Mouse (Mus musculus) erythroblast, embryonic 14.5 days (primary cell): ENCODE data around the gene Tsc2. TPM values are rescaled to one million over a fixed set of nuclear protein-coding genes. Genes with fewer than 3 reads are reported as not detected.

Source experiments
- H3K27me3 ChIP-seq: 2 replicates; pipeline ENCODE4 v1.6.1; 2012; ENCODE audit warnings: inconsistent platforms; ENCODE audit not compliant: control insufficient read depth
- H3K36me3 ChIP-seq: 2 replicates; pipeline ENCODE4 v1.6.1; 2012; ENCODE audit warnings: mild to moderate bottlenecking, inconsistent platforms; ENCODE audit not compliant: control insufficient read depth
- H3K4me1 ChIP-seq: 2 replicates; pipeline ENCODE4 v1.6.1; 2012; ENCODE audit warnings: inconsistent platforms; ENCODE audit not compliant: control insufficient read depth
- H3K4me3 ChIP-seq: replicated peaks from 2 replicates; pipeline ENCODE3; 2012; ENCODE audit warnings: moderate library complexity, mild to moderate bottlenecking, inconsistent platforms
- H3K9me3 ChIP-seq: 2 replicates; pipeline ENCODE4 v1.6.1; 2012; ENCODE audit warnings: low read length, inconsistent platforms, mixed read lengths; ENCODE audit not compliant: control insufficient read depth
- GATA1 ChIP-seq: IDR thresholded peaks from 2 replicates; pipeline ENCODE4 v1.6.1; 2012; ENCODE audit warnings: low read length, inconsistent platforms, mixed read lengths
- TAL1 ChIP-seq: IDR thresholded peaks from 3 replicates; pipeline ENCODE4 v1.6.1; 2012; ENCODE audit warnings: low read length, inconsistent platforms, mixed read lengths
- polyA plus RNA-seq: library from polyadenylated mRNA; stranded (reverse); fragments of >175 nt; gene quantifications from 2 replicates; pipeline ENCODE4 v1.2.3, GENCODE M21; 2012

The Tsc2 gene
- polyA plus RNA-seq, 1 experiment, result 4.0 TPM

GRCm38 (mm10) chr17:24557091-24557490 is 75.3 kb downstream of the Tsc2 start:
- H3K27me3 ChIP-seq, result no peaks in the 10 kb centered on the region
- TF ChIP-seq GATA1, result no peak
- no peak for TF ChIP-seq TAL1
- H3K4me3 ChIP-seq, result no peak overlapping the region
- no peaks in the 10 kb centered on the region for H3K9me3 ChIP-seq
- no peaks in the 10 kb centered on the region; the same call in none of the 2 replicates for H3K4me1 ChIP-seq
- no peaks in the 10 kb centered on the region for H3K36me3 ChIP-seq

- H3K9me3 ChIP-seq, result no peaks in the 10 kb centered on the region
- no peak for TF ChIP-seq TAL1
- no peak for TF ChIP-seq GATA1
- peaks cover 38% of the 10 kb centered on the region for H3K4me1 ChIP-seq
- H3K4me3 ChIP-seq, result peak overlapping the region; percentile 85
- 0 out of 2 replicates have a peak, but pooled peaks cover 2% of the 10 kb centered on the region for H3K27me3 ChIP-seq
- H3K36me3 ChIP-seq, result no peaks in the 10 kb centered on the region
Observed at GRCm38 (mm10) chr17:24551050-24551444, 81.4 kb downstream of the Tsc2 start.

DNA sequence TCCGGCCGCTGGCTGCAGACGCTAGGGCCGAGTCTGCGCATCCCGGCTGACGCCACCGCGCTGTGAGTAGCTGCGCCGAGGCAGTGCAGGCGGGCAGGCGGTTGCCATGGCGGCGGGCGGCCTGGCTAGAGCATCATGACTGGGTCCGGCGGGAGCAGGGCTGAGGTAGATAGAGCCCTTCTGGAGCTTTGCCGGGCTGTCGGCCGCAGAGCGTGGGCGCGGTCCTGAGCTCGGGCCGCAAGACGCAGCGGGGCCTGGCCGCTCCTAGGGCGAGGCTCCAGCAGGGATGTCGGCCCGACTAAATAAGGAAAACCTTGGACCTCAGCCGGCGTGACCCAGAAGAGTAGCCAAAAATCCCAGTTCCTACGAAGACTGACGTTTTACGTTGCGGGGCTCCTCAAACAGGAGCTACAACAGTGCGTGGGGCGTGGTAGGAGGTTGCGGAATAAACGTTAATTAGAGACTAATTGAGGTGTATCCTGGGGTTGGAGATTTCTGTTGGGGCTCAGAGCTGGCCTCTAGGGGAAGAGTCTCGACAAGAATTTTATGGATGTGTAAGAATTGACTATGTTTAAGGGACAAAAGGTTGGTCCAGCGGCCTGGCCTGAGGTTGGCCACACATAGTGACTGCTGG is 81.9 kb downstream of the Tsc2 start:
- H3K4me3 ChIP-seq, result peak overlapping the region; percentile 85
- peaks cover 38% of the 10 kb centered on the region for H3K4me1 ChIP-seq
- no peak for TF ChIP-seq GATA1
- TF ChIP-seq TAL1, result no peak
- H3K27me3 ChIP-seq, result 0 out of 2 replicates have a peak, but pooled peaks cover 2% of the 10 kb centered on the region
- H3K9me3 ChIP-seq, result no peaks in the 10 kb centered on the region
- no peaks in the 10 kb centered on the region for H3K36me3 ChIP-seq

- Histone ChIP-seq H3K9me3 (no peaks in the 10 kb centered on the region), H3K4me1 (peaks cover 38% of the 10 kb centered on the region), H3K4me3 (peak within 1 kb of the TSS; percentile 85), H3K27me3 (peaks cover 4% of the 10 kb centered on the region), H3K36me3 (no peaks in the 10 kb centered on the region)
- TF ChIP-seq TAL1 (no peak), GATA1 (no peak)
Observed at GRCm38 (mm10) chr17:24549618-24550415, 82.6 kb downstream of the Tsc2 start, which contains the start of gene Pkd1. TSS of gene Pkd1 (plus strand) at chr17:24549834.

DNA sequence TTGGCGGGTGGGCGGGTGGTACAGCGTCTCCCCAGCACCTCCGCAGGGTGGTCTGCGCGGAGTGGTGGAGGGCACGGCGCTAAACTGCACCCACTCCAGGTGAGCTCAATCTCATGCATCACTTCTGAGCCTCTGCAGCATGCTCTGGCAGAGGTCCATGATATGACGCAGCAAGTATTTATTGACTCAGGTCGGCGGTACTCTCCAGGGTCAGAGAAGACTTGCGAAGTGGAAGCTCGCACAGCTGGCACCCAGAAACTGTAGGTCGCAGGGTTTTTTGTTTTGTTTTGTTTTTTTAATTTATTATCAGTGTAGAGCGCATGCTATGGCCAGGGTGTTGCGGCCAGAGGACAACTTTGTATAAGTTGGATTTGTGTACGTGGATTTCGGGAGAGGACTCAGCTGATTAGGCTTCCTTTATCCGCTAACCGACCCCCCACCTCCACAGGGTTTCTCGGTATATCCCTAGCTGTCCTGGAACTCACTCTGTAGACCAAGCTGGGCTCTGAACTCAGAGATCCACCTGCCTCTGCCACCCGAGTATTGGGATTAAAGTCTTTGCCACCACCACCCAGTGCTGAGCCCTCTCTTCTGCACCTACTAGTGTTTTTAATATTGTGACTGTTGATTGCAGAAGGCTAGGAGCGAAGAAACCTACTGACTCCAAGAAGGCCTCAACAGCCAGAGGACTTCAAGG is 83.4 kb downstream of the Tsc2 start:
- peak overlapping the region; percentile 85 for H3K4me3 ChIP-seq
- H3K36me3 ChIP-seq, result no peaks in the 10 kb centered on the region
- H3K4me1 ChIP-seq, result peaks cover 40% of the 10 kb centered on the region
- H3K27me3 ChIP-seq, result peaks cover 10% of the 10 kb centered on the region
- TF ChIP-seq GATA1 (no peak), TAL1 (no peak)
- no peaks in the 10 kb centered on the region for H3K9me3 ChIP-seq

- no peaks in the 10 kb centered on the region for H3K9me3 ChIP-seq
- H3K36me3 ChIP-seq, result no peaks in the 10 kb centered on the region
- peaks cover 40% of the 10 kb centered on the region for H3K4me1 ChIP-seq
- TF ChIP-seq TAL1, result no peak
- TF ChIP-seq GATA1, result no peak
- peak overlapping the region; percentile 85 for H3K4me3 ChIP-seq
- H3K27me3 ChIP-seq, result peaks cover 12% of the 10 kb centered on the region
Observed at GRCm38 (mm10) chr17:24548435-24548834, 84.0 kb downstream of the Tsc2 start.

DNA sequence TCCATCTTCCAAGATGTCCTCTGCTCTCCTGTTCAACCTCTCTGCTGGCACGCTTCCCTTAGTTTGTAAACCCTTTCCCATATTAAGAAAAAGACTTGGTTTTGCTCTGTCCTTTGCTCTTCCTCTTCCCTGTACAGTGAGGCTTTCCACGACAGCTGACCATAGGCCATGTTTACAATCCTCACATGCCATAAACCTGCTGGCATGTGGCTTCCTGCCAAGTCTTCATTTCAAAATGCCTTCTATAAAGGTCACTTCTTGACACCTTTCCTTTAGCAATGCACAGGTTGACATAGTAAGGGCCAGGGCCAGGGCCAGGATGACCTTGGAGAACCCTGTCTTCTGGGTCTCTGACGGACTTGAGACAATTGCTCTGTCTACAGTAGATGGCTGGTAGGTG is 86.2 kb downstream of the Tsc2 start:
- peaks cover 12% of the 10 kb centered on the region for H3K27me3 ChIP-seq
- peaks cover 37% of the 10 kb centered on the region for H3K4me1 ChIP-seq
- H3K9me3 ChIP-seq, result no peaks in the 10 kb centered on the region
- TF ChIP-seq GATA1 (no peak), TAL1 (no peak)
- H3K4me3 ChIP-seq, result no peak overlapping the region
- H3K36me3 ChIP-seq, result no peaks in the 10 kb centered on the region

Other genes starting within 250 kb of the Tsc2 start
- 18.1 and 24.0 TPM in 2 replicates for gene Rnps1, start 218.1 kb downstream of the Tsc2 start, polyA plus RNA-seq
- gene Eci1, start 206.0 kb downstream of the Tsc2 start, polyA plus RNA-seq, result 9.3 and 10.6 TPM in 2 replicates
- gene Dnase1l2, start 189.5 kb downstream of the Tsc2 start, polyA plus RNA-seq, result 0.15 TPM in 1 of 2 replicates, not detected in the other
- gene E4f1, start 162.3 kb downstream of the Tsc2 start, polyA plus RNA-seq, result 6.2 and 7.3 TPM in 2 replicates
- gene Pgp, start 162.2 kb downstream of the Tsc2 start, polyA plus RNA-seq, result 13.0 and 15.1 TPM in 2 replicates
- gene Bricd5, start 158.7 kb downstream of the Tsc2 start, polyA plus RNA-seq, result not detected in 2 replicates
- 1.4 and 1.7 TPM in 2 replicates for gene Mlst8, start 153.6 kb downstream of the Tsc2 start, polyA plus RNA-seq
- not detected in 2 replicates for gene Caskin1, start 144.0 kb downstream of the Tsc2 start, polyA plus RNA-seq
- gene Traf7, start 104.7 kb downstream of the Tsc2 start, polyA plus RNA-seq, result 11.3 and 12.7 TPM in 2 replicates
- gene Rab26, start 98.4 kb downstream of the Tsc2 start, polyA plus RNA-seq, result 0.09 TPM in 1 of 2 replicates, not detected in the other
- gene Pkd1, start 82.8 kb downstream of the Tsc2 start, polyA plus RNA-seq, result 0.14 and 0.21 TPM in 2 replicates
- 0.04 and 0.23 TPM in 2 replicates for gene Nthl1, start 50 bp upstream of the Tsc2 start, polyA plus RNA-seq
- gene Slc9a3r2, start 17.7 kb upstream of the Tsc2 start, polyA plus RNA-seq, result 0.04 and 0.18 TPM in 2 replicates
- not detected in 2 replicates for gene Npw, start 25.8 kb upstream of the Tsc2 start, polyA plus RNA-seq
- gene Zfp598, start 37.1 kb upstream of the Tsc2 start, polyA plus RNA-seq, result 7.3 and 7.6 TPM in 2 replicates
- gene Syngr3, start 57.3 kb upstream of the Tsc2 start, polyA plus RNA-seq, result not detected in 2 replicates
- 6.4 and 9.0 TPM in 2 replicates for gene Gfer, start 63.5 kb upstream of the Tsc2 start, polyA plus RNA-seq
- 0.02 TPM in 1 of 2 replicates, not detected in the other for gene Noxo1, start 63.6 kb upstream of the Tsc2 start, polyA plus RNA-seq
- gene Tbl3, start 75.0 kb upstream of the Tsc2 start, polyA plus RNA-seq, result 1.1 and 1.8 TPM in 2 replicates
- 0.19 TPM in 1 of 2 replicates, not detected in the other for gene Rnf151, start 85.4 kb upstream of the Tsc2 start, polyA plus RNA-seq
- gene Rps2, start 85.5 kb upstream of the Tsc2 start, polyA plus RNA-seq, result 143 and 504 TPM in 2 replicates
- 104 and 106 TPM in 2 replicates for gene Ndufb10, start 91.8 kb upstream of the Tsc2 start, polyA plus RNA-seq
- not detected in 2 replicates for gene Rpl3l, start 95.2 kb upstream of the Tsc2 start, polyA plus RNA-seq
- gene Msrb1, start 104.0 kb upstream of the Tsc2 start, polyA plus RNA-seq, result 1.5 and 1.7 TPM in 2 replicates
- not detected in 2 replicates for gene Hs3st6, start 120.4 kb upstream of the Tsc2 start, polyA plus RNA-seq
- gene Meiob, start 171.7 kb upstream of the Tsc2 start, polyA plus RNA-seq, result not detected in 2 replicates
- 26.8 and 33.4 TPM in 2 replicates for gene Hagh, start 207.5 kb upstream of the Tsc2 start, polyA plus RNA-seq
- gene Fahd1, start 217.7 kb upstream of the Tsc2 start, polyA plus RNA-seq, result 2.3 and 2.9 TPM in 2 replicates
- not detected in 2 replicates for gene Igfals, start 233.4 kb upstream of the Tsc2 start, polyA plus RNA-seq